Mouse (Mus musculus): ENCODE data around the gene Hilpda. TPM values are rescaled to one million over a fixed set of nuclear protein-coding genes. Genes with fewer than 3 reads are reported as not detected.
A peak's percentile ranks its signal among the peaks of the same experiment; 100 is the strongest.

Gene Hilpda
- polyA plus RNA-seq, 1 experiment from 2014 or later: 35.0 TPM

DNA sequence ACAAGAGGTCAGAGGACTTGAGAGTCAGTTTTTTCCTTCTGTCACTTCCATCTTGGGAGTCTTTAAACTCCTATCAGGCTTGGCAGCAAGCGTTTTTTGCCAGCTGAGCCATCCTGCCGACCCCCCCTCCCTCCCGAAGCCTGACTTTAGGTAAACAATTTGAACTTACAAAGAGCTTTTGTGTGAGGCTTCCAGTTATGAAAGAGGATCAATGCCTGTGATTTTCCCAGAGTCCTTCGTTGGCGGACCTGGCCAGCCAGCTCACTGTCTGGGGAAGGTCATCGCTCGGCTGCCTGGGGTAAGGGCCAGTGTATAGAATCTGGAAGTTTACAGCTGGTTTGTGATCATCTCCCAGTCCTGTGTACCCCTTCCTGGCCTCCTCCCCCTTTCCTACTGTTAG lies 8.4 kb downstream of the Hilpda start:
- Histone ChIP-seq H3K4me1 (ENCODE audit: control insufficient read depth, insufficient read depth, low read length) (no peaks in the 10 kb centered on the region), H3K27ac (replicated peaks; ENCODE audit: low read depth, low read length) (no peak overlapping the region), H3K27me3 (ENCODE audit: control insufficient read depth, insufficient read depth, low read length) (no peaks in the 10 kb centered on the region), H3K9me3 (replicated peaks; ENCODE audit: control insufficient read depth, low read length) (no peaks in the 10 kb centered on the region), H3K4me2 (ENCODE audit: low read depth, low read length) (no peak overlapping the region), H3K36me3 (replicated peaks; ENCODE audit: control insufficient read depth, insufficient read depth, low read depth, low read length) (no peaks in the 10 kb centered on the region), H3K9ac (replicated peaks; ENCODE audit: low read length) (no peak overlapping the region), H3K4me3 (ENCODE audit: low read depth, low read length) (no peak overlapping the region)
- no peak for DNase-seq (ENCODE audit: low spot score)
- no peak for ATAC-seq (replicated peaks; ENCODE audit: insufficient number of reproducible peaks, low FRiP score, low TSS enrichment, low read depth)
- WGBS: 28% methylated on average over 7 of the region's 7 CpGs

GRCm38 (mm10) chr6:29286870-29287269 lies 14.6 kb downstream of the Hilpda start:
- Histone ChIP-seq H3K4me3 (ENCODE audit: low read depth, low read length) (no peak overlapping the region), H3K27ac (replicated peaks; ENCODE audit: low read depth, low read length) (no peak overlapping the region), H3K4me2 (ENCODE audit: low read depth, low read length) (no peak overlapping the region), H3K9ac (replicated peaks; ENCODE audit: low read length) (no peak overlapping the region), H3K4me1 (ENCODE audit: control insufficient read depth, insufficient read depth, low read length) (no peaks in the 10 kb centered on the region), H3K27me3 (ENCODE audit: control insufficient read depth, insufficient read depth, low read length) (no peaks in the 10 kb centered on the region), H3K36me3 (replicated peaks; ENCODE audit: control insufficient read depth, insufficient read depth, low read depth, low read length) (no peaks in the 10 kb centered on the region), H3K9me3 (replicated peaks; ENCODE audit: control insufficient read depth, low read length) (no peaks in the 10 kb centered on the region)
- DNase-seq (ENCODE audit: low spot score) (no peak), ATAC-seq (replicated peaks; ENCODE audit: insufficient number of reproducible peaks, low FRiP score, low TSS enrichment, low read depth) (no peak)
- 66% methylated on average over 7 of the region's 7 CpGs for WGBS

- Histone ChIP-seq H3K9ac (replicated peaks; ENCODE audit: low read length) (no peak overlapping the region; the same call in 1 of the 2 replicates), H3K27me3 (ENCODE audit: control insufficient read depth, insufficient read depth, low read length) (no peaks in the 10 kb centered on the region), H3K4me2 (ENCODE audit: low read depth, low read length) (no peak overlapping the region), H3K4me1 (ENCODE audit: control insufficient read depth, insufficient read depth, low read length) (no peaks in the 10 kb centered on the region), H3K4me3 (ENCODE audit: low read depth, low read length) (no peak overlapping the region), H3K27ac (replicated peaks; ENCODE audit: low read depth, low read length) (no peak overlapping the region), H3K9me3 (replicated peaks; ENCODE audit: control insufficient read depth, low read length) (no peaks in the 10 kb centered on the region), H3K36me3 (replicated peaks; ENCODE audit: control insufficient read depth, insufficient read depth, low read depth, low read length) (no peaks in the 10 kb centered on the region)
- ATAC-seq (replicated peaks; ENCODE audit: insufficient number of reproducible peaks, low FRiP score, low TSS enrichment, low read depth) (no peak), DNase-seq (ENCODE audit: low spot score) (no peak)
- WGBS: 50% methylated on average over 6 of the region's 6 CpGs
Observed at GRCm38 (mm10) chr6:29287481-29287880, 15.2 kb downstream of the Hilpda start.

DNA sequence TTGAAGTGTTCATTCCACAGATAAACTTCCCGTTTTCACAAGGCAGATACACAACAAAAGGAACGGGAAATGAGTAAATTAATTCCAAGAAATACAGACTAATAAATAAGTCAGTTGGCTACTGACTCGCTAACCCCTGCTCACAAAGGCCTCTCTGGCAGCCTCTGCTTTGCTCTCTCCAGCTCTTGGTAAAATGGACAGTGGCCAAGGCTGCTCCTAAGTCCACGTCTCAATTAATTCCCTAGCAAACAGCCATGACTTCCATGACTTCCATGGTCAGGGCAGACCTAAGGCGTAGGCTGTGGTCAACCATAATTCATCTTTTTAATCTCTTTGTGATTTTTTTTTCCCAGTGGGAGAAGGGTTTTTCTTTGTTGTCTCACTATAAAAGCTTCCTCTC lies 15.7 kb downstream of the Hilpda start:
- H3K9ac ChIP-seq (replicated peaks; ENCODE audit: low read length): no peak overlapping the region
- WGBS: 71% methylated on average over 5 of the region's 5 CpGs
- H3K9me3 ChIP-seq (replicated peaks; ENCODE audit: control insufficient read depth, low read length): no peaks in the 10 kb centered on the region
- DNase-seq (ENCODE audit: low spot score) (no peak), ATAC-seq (replicated peaks; ENCODE audit: insufficient number of reproducible peaks, low FRiP score, low TSS enrichment, low read depth) (no peak)
- no peak overlapping the region for H3K27ac ChIP-seq (replicated peaks; ENCODE audit: low read depth, low read length)
- H3K4me3 ChIP-seq (ENCODE audit: low read depth, low read length): no peak overlapping the region
- H3K27me3 ChIP-seq (ENCODE audit: control insufficient read depth, insufficient read depth, low read length): no peaks in the 10 kb centered on the region
- no peaks in the 10 kb centered on the region for H3K36me3 ChIP-seq (replicated peaks; ENCODE audit: control insufficient read depth, insufficient read depth, low read depth, low read length)
- no peak overlapping the region for H3K4me2 ChIP-seq (ENCODE audit: low read depth, low read length)
- H3K4me1 ChIP-seq (ENCODE audit: control insufficient read depth, insufficient read depth, low read length): no peaks in the 10 kb centered on the region

GRCm38 (mm10) chr6:29288651-29289050 lies 16.4 kb downstream of the Hilpda start:
- Histone ChIP-seq H3K27ac (replicated peaks; ENCODE audit: low read depth, low read length) (no peak overlapping the region), H3K4me2 (ENCODE audit: low read depth, low read length) (no peak overlapping the region), H3K4me1 (ENCODE audit: control insufficient read depth, insufficient read depth, low read length) (no peaks in the 10 kb centered on the region), H3K9ac (replicated peaks; ENCODE audit: low read length) (no peak overlapping the region), H3K4me3 (ENCODE audit: low read depth, low read length) (no peak overlapping the region), H3K36me3 (replicated peaks; ENCODE audit: control insufficient read depth, insufficient read depth, low read depth, low read length) (no peaks in the 10 kb centered on the region), H3K9me3 (replicated peaks; ENCODE audit: control insufficient read depth, low read length) (no peaks in the 10 kb centered on the region), H3K27me3 (ENCODE audit: control insufficient read depth, insufficient read depth, low read length) (no peaks in the 10 kb centered on the region)
- no peak for ATAC-seq (replicated peaks; ENCODE audit: insufficient number of reproducible peaks, low FRiP score, low TSS enrichment, low read depth)
- DNase-seq (ENCODE audit: low spot score): no peak
- 64% methylated on average over 6 of the region's 6 CpGs for WGBS

GRCm38 (mm10) chr6:29299112-29299511 lies 26.8 kb downstream of the Hilpda start:
- Histone ChIP-seq H3K27ac (replicated peaks; ENCODE audit: low read depth, low read length) (no peak overlapping the region), H3K27me3 (ENCODE audit: control insufficient read depth, insufficient read depth, low read length) (no peaks in the 10 kb centered on the region), H3K4me3 (ENCODE audit: low read depth, low read length) (no peak overlapping the region), H3K9me3 (replicated peaks; ENCODE audit: control insufficient read depth, low read length) (no peaks in the 10 kb centered on the region), H3K9ac (replicated peaks; ENCODE audit: low read length) (no peak overlapping the region), H3K4me2 (ENCODE audit: low read depth, low read length) (no peak overlapping the region), H3K4me1 (ENCODE audit: control insufficient read depth, insufficient read depth, low read length) (no peaks in the 10 kb centered on the region), H3K36me3 (replicated peaks; ENCODE audit: control insufficient read depth, insufficient read depth, low read depth, low read length) (no peaks in the 10 kb centered on the region)
- DNase-seq (ENCODE audit: low spot score): no peak
- ATAC-seq (replicated peaks; ENCODE audit: insufficient number of reproducible peaks, low FRiP score, low TSS enrichment, low read depth): no peak
- 65% methylated on average over 2 of the region's 2 CpGs for WGBS

GRCm38 (mm10) chr6:29303251-29303650 lies 31.0 kb downstream of the Hilpda start:
- Histone ChIP-seq H3K4me1 (ENCODE audit: control insufficient read depth, insufficient read depth, low read length) (no peaks in the 10 kb centered on the region), H3K4me2 (ENCODE audit: low read depth, low read length) (no peak overlapping the region), H3K27me3 (ENCODE audit: control insufficient read depth, insufficient read depth, low read length) (no peaks in the 10 kb centered on the region), H3K36me3 (replicated peaks; ENCODE audit: control insufficient read depth, insufficient read depth, low read depth, low read length) (no peaks in the 10 kb centered on the region), H3K9me3 (replicated peaks; ENCODE audit: control insufficient read depth, low read length) (no peaks in the 10 kb centered on the region), H3K27ac (replicated peaks; ENCODE audit: low read depth, low read length) (no peak overlapping the region), H3K9ac (replicated peaks; ENCODE audit: low read length) (no peak overlapping the region), H3K4me3 (ENCODE audit: low read depth, low read length) (no peak overlapping the region)
- ATAC-seq (replicated peaks; ENCODE audit: insufficient number of reproducible peaks, low FRiP score, low TSS enrichment, low read depth): 0 out of 2 replicates have a peak, but pooled peaks have one; percentile 39
- no peak for DNase-seq (ENCODE audit: low spot score)

DNA sequence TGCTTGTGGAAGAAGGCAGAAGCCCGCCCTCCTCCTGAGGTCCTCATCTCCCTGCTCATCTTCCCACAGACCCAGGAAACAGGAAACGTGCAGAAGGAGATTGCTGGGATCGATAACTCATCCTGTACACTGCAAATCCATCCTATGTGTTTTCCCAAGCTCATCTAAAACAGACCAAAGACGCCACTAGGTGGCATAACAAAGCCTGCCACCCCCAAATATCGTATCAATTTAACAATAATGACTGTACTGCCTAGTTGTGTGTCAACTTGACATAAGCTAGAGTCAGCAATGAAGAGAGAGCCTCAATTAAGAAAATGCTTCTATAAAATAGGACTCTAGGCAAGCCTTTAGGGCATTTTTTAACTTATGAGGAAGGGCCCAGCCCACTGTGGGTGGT lies 31.4 kb downstream of the Hilpda start:
- Histone ChIP-seq H3K4me2 (ENCODE audit: low read depth, low read length) (no peak overlapping the region), H3K36me3 (replicated peaks; ENCODE audit: control insufficient read depth, insufficient read depth, low read depth, low read length) (no peaks in the 10 kb centered on the region), H3K9ac (replicated peaks; ENCODE audit: low read length) (no peak overlapping the region), H3K9me3 (replicated peaks; ENCODE audit: control insufficient read depth, low read length) (no peaks in the 10 kb centered on the region), H3K27me3 (ENCODE audit: control insufficient read depth, insufficient read depth, low read length) (no peaks in the 10 kb centered on the region), H3K27ac (replicated peaks; ENCODE audit: low read depth, low read length) (no peak overlapping the region), H3K4me3 (ENCODE audit: low read depth, low read length) (no peak overlapping the region), H3K4me1 (ENCODE audit: control insufficient read depth, insufficient read depth, low read length) (no peaks in the 10 kb centered on the region)
- 48% methylated on average over 5 of the region's 5 CpGs for WGBS
- ATAC-seq (replicated peaks; ENCODE audit: insufficient number of reproducible peaks, low FRiP score, low TSS enrichment, low read depth): no peak
- no peak for DNase-seq (ENCODE audit: low spot score)
